In genomic region chr16:30238791-30239190, GRCm38 (mm10) we compare ENCODE assay signal across 18 mouse cellular contexts. TPM values are rescaled to one million over a fixed set of nuclear protein-coding genes. Genes with fewer than 3 reads are reported as not detected.
"Had no signal": no experiment of that assay in that cellular context is flagged by ENCODE, and none has a peak within 500 bp of the region (broad histone marks: within the 10 kb centered on the region; RNA-seq: fewer than 3 reads in every experiment).

No protein-coding gene starts in this region.

- H3K36me3 ChIP-seq: intestine, embryonic 15.5 days; limb, embryonic 10.5 days; midbrain, embryonic 10.5 days; neural tube, embryonic 12.5 days had no signal

- H3K9me3 ChIP-seq: intestine, embryonic 15.5 days; limb, embryonic 10.5 days; midbrain, embryonic 10.5 days; neural tube, embryonic 12.5 days had no signal

- H3K4me2 ChIP-seq: hindbrain, embryonic 14.5 days; intestine, embryonic 15.5 days; lung, embryonic 14.5 days; neural tube, embryonic 12.5 days had no signal

- H3K4me3 ChIP-seq: intestine, embryonic 15.5 days; left cerebral cortex, adult 2 months; limb, embryonic 10.5 days; midbrain, embryonic 10.5 days; neural tube, embryonic 12.5 days had no signal

- H3K9ac ChIP-seq: hindbrain, embryonic 14.5 days; intestine, embryonic 15.5 days; lung, embryonic 14.5 days; neural tube, embryonic 12.5 days had no signal

- ATAC-seq: intestine, embryonic 15.5 days had no signal

- H3K27ac ChIP-seq: hindbrain, embryonic 14.5 days; intestine, embryonic 15.5 days; left cerebral cortex, adult 2 months; midbrain, embryonic 10.5 days; neural tube, embryonic 12.5 days had no signal

- DNase-seq: lung, embryonic 14.5 days; lung, postnatal 10 days; lung, postnatal 4 days; midbrain, embryonic 14.5 days; thymus, adult 18-20 months; thymus, postnatal 14 days had no signal

- H3K27me3 ChIP-seq: intestine, embryonic 15.5 days had no signal

RNA-seq across cellular contexts. Expression of gene Cpn2, which starts 28.5 kb away (rescaled TPM):
- total RNA-seq: layer of hippocampus, postnatal 25 days; left cerebral cortex, adult 2 months; left cerebral cortex, postnatal 14 days; megakaryocyte, adult 5-6 weeks had no signal
- polyA plus RNA-seq: hindbrain, embryonic 14.5 days; limb, embryonic 10.5 days; limb, embryonic 14.5 days; lung, embryonic 14.5 days; midbrain, embryonic 10.5 days; midbrain, embryonic 14.5 days; neural tube, embryonic 12.5 days; stomach, embryonic 14.5 days had no signal

RNA-seq across cellular contexts. Expression of gene Lrrc15, which starts 44.3 kb away (rescaled TPM):
- total RNA-seq: left cerebral cortex, adult 2 months; megakaryocyte, adult 5-6 weeks; neutrophil, adult 5-6 weeks had no signal
